Mouse (Mus musculus) intestine, embryonic 14.5 days (tissue): ENCODE data around the gene Bmt2. TPM values are rescaled to one million over a fixed set of nuclear protein-coding genes. Genes with fewer than 3 reads are reported as not detected.

Experiments
- ATAC-seq: fragments of 200-750 bp; cut with Nextera tagmentation; replicated peaks from 2 replicates; pipeline ENCODE4 v1.8.0; 2017; ENCODE audit warnings: low read depth, moderate number of reproducible peaks, moderate TSS enrichment, moderate library complexity; ENCODE audit not compliant: low FRiP score, low TSS enrichment
- DNase-seq: peaks from one replicate; pipeline ENCODE4 v3.0.0-alpha.2; 2018; ENCODE audit warnings: low spot score
- H3K27ac ChIP-seq: fragments of 300-500 bp; sonication (generic); 2 replicates; pipeline ENCODE4 v1.5.1; 2014; ENCODE audit warnings: low read depth, mild to moderate bottlenecking, control low read depth
- H3K27me3 ChIP-seq: fragments of 300-500 bp; sonication (generic); replicated peaks from 2 replicates; pipeline ENCODE4 v1.6.1; 2014; ENCODE audit warnings: low read length, control low read depth; ENCODE audit not compliant: control insufficient read depth, insufficient read depth
- H3K36me3 ChIP-seq: fragments of 300-500 bp; sonication (generic); 2 replicates; pipeline ENCODE4 v1.6.1; 2014; ENCODE audit warnings: low read length, control low read depth; ENCODE audit not compliant: control insufficient read depth, insufficient read depth
- H3K4me1 ChIP-seq: fragments of 300-500 bp; sonication (generic); replicated peaks from 2 replicates; pipeline ENCODE4 v1.6.1; 2014; ENCODE audit warnings: low read length, control low read depth, mixed read lengths; ENCODE audit not compliant: control insufficient read depth, insufficient read depth
- H3K4me2 ChIP-seq: fragments of 300-500 bp; sonication (generic); 2 replicates; pipeline ENCODE4 v1.6.1; 2014; ENCODE audit warnings: low read length
- H3K4me3 ChIP-seq: fragments of 300-500 bp; sonication (generic); 2 replicates; pipeline ENCODE4 v1.5.1; 2014; ENCODE audit warnings: low read depth, low read length, control low read depth, mixed read lengths
- H3K9ac ChIP-seq: fragments of 300-500 bp; sonication (generic); 2 replicates; pipeline ENCODE4 v1.6.1; 2014; ENCODE audit warnings: mild to moderate bottlenecking, low read length
- H3K9me3 ChIP-seq: fragments of 300-500 bp; sonication (generic); 2 replicates; pipeline ENCODE4 v1.6.1; 2016; ENCODE audit warnings: low read length, control low read depth; ENCODE audit not compliant: control insufficient read depth
- WGBS: fragments of 180-500 bp; shearing (Covaris S2); extraction: QIAGEN DNeasy Blood & Tissue Kit; methylation state at CpG from one replicate; pipeline ENCODE4 v1.1.7; 2014; 5-methylcytosine and 5-hydroxymethylcytosine counted together
- polyA plus RNA-seq: library from polyadenylated mRNA; unstranded; fragments of >200 nt; fragmentation: Nextera tagmentation; extraction: Ambion mirVana; gene quantifications from 2 replicates; pipeline ENCODE4 v1.2.1, GENCODE M21; 2014

Bmt2 gene
- polyA plus RNA-seq, 1 experiment from 2014 or later: 18.2 TPM

DNA sequence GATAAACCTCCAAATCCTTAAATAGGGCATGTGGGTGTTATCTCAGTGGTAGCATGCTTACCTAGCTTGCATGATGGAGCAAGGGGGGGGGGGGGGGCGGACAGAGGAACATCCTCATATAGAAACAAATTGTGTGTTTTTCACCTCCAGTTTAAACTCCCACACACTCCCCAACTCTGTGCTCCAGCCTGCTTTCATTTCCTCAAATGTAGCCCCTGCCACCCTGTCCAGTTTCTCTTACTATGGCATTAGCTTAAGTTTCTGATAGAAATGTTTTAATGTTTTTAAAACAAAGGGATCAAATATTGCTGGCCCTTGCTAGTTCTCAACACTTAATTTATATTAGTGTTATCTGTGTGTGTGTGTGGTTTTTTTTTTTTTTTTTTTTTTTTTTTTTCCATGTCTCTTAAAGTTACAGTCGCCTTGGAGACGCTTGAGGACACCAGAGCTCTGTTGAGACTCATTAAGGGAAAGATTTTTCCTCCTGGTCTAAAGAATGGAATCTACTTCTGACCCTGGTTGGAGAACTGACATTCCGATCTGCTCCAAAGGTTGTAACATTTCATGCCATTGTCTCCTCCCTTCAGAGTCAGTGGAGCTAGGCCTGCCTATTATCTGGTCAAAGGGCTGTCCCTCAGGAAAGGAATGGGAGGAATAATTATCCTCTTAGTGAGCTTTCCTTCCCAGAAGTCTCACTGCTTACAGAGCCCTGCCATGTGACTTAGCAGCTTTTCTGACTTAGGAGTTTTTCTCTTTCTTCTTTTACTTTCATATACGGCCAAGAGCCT lies 68.2 kb downstream of the Bmt2 start:
- DNase-seq (no peak), ATAC-seq (no peak)
- H3K4me2 ChIP-seq: no peak overlapping the region
- no peaks in the 10 kb centered on the region for H3K9me3 ChIP-seq
- H3K9ac ChIP-seq: no peak overlapping the region
- no peak overlapping the region for H3K4me3 ChIP-seq
- no peaks in the 10 kb centered on the region for H3K27me3 ChIP-seq
- 72% methylated on average over 5 of the region's 5 CpGs for WGBS
- no peak overlapping the region for H3K27ac ChIP-seq
- peaks cover 3% of the 10 kb centered on the region; the same call in 1 of the 2 replicates for H3K4me1 ChIP-seq
- H3K36me3 ChIP-seq: no peaks in the 10 kb centered on the region

GRCm38 (mm10) chr6:13607621-13608493 lies 69.9 kb downstream of the Bmt2 start, which contains the start of gene Tmem168:
TSS of gene Tmem168 (minus strand) at chr6:13608100.
- ATAC-seq (peak; percentile 98), DNase-seq (peak; percentile 98)
- H3K4me3 ChIP-seq: peak within 1 kb of the TSS; percentile 78

GRCm38 (mm10) chr6:13606921-13607620 lies 70.7 kb downstream of the Bmt2 start:
- Histone ChIP-seq H3K4me1 (peaks cover 3% of the 10 kb centered on the region; the same call in 1 of the 2 replicates), H3K9ac (peak overlapping the region; percentile 91), H3K9me3 (no peaks in the 10 kb centered on the region), H3K27me3 (no peaks in the 10 kb centered on the region), H3K4me2 (peak overlapping the region; percentile 74), H3K4me3 (peak overlapping the region; percentile 78), H3K36me3 (peaks cover 10% of the 10 kb centered on the region), H3K27ac (peak overlapping the region; percentile 97)
- no peak for ATAC-seq
- no peak for DNase-seq
- 12% methylated on average over 15 of the region's 15 CpGs for WGBS

More at GRCm38 (mm10) chr6:13607621-13608493, 69.9 kb downstream of the Bmt2 start, which contains the start of gene Tmem168:
- no peaks in the 10 kb centered on the region for H3K27me3 ChIP-seq
- peaks cover 3% of the 10 kb centered on the region; the same call in 1 of the 2 replicates for H3K4me1 ChIP-seq
- peak within 1 kb of the TSS; percentile 74 for H3K4me2 ChIP-seq
- 2% methylated on average over 69 of the region's 71 CpGs for WGBS
- peak within 1 kb of the TSS; percentile 91 for H3K9ac ChIP-seq
- peak within 1 kb of the TSS; percentile 97 for H3K27ac ChIP-seq
- H3K36me3 ChIP-seq: peaks cover 4% of the 10 kb centered on the region
- H3K9me3 ChIP-seq: no peaks in the 10 kb centered on the region

DNA sequence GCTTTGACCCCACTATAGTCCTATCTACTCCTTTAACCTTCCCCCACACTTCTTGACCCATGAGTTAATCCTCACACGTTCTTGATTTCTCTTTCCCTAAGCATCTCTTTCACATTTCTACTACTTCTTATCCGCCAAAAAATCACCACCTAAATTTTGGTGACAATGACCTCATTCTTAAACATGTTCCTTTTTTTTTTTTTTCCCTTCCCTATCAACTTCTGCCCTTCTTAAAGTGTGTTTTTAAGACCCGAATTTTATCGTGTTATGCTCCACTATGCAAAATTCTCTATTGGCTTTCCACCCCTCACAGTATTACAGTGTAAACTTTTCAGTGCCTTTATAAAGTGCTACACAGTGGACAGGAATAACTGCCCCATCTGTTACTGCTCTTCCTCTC lies 71.4 kb downstream of the Bmt2 start:
- H3K27me3 ChIP-seq: no peaks in the 10 kb centered on the region
- peaks cover 13% of the 10 kb centered on the region for H3K36me3 ChIP-seq
- no peaks in the 10 kb centered on the region for H3K9me3 ChIP-seq
- H3K4me3 ChIP-seq: peak overlapping the region; percentile 78; the same call in 1 of the 2 replicates
- DNase-seq (no peak), ATAC-seq (no peak)
- no peak overlapping the region for H3K9ac ChIP-seq
- H3K4me2 ChIP-seq: peak overlapping the region; percentile 74
- WGBS: 80% methylated on average over 4 of the region's 4 CpGs
- peaks cover 7% of the 10 kb centered on the region; the same call in 1 of the 2 replicates for H3K4me1 ChIP-seq
- no peak overlapping the region for H3K27ac ChIP-seq

- 95% methylated on average over 6 of the region's 6 CpGs for WGBS
- H3K4me3 ChIP-seq: no peak overlapping the region
- H3K9me3 ChIP-seq: no peaks in the 10 kb centered on the region
- H3K36me3 ChIP-seq: peaks cover 13% of the 10 kb centered on the region
- H3K27ac ChIP-seq: no peak overlapping the region
- no peak overlapping the region for H3K4me2 ChIP-seq
- H3K4me1 ChIP-seq: peaks cover 6% of the 10 kb centered on the region; the same call in 1 of the 2 replicates
- H3K9ac ChIP-seq: no peak overlapping the region
- ATAC-seq (no peak), DNase-seq (no peak)
- H3K27me3 ChIP-seq: no peaks in the 10 kb centered on the region
Measured at GRCm38 (mm10) chr6:13603134-13603533, 74.6 kb downstream of the Bmt2 start.

DNA sequence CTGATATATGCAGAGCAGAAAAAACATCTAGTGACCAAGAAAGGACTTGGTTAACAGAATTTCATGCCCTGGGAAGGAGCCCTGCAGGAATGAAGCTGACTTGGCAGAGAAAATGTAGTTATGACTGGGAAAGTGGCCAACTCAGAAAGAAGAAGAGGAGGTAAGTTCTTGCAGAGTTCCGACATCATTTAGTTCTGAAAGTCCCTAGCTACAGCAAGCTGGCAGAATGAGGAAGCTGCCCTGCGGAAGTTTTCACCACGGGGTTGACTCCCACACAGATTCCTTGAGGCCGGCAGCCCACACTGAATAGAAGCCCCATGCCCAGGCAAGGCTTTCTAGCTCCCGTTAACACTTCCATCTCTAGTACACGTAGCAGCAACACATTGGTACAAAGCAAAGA lies 76.2 kb downstream of the Bmt2 start:
- H3K4me3 ChIP-seq: no peak overlapping the region
- H3K9ac ChIP-seq: no peak overlapping the region
- peaks cover 15% of the 10 kb centered on the region for H3K36me3 ChIP-seq
- no peak overlapping the region for H3K27ac ChIP-seq
- H3K4me2 ChIP-seq: no peak overlapping the region; the same call in 1 of the 2 replicates
- peaks cover 6% of the 10 kb centered on the region; the same call in 1 of the 2 replicates for H3K4me1 ChIP-seq
- H3K27me3 ChIP-seq: no peaks in the 10 kb centered on the region
- ATAC-seq: no peak
- no peaks in the 10 kb centered on the region for H3K9me3 ChIP-seq
- 66% methylated on average over 6 of the region's 6 CpGs for WGBS
- DNase-seq: no peak

DNA sequence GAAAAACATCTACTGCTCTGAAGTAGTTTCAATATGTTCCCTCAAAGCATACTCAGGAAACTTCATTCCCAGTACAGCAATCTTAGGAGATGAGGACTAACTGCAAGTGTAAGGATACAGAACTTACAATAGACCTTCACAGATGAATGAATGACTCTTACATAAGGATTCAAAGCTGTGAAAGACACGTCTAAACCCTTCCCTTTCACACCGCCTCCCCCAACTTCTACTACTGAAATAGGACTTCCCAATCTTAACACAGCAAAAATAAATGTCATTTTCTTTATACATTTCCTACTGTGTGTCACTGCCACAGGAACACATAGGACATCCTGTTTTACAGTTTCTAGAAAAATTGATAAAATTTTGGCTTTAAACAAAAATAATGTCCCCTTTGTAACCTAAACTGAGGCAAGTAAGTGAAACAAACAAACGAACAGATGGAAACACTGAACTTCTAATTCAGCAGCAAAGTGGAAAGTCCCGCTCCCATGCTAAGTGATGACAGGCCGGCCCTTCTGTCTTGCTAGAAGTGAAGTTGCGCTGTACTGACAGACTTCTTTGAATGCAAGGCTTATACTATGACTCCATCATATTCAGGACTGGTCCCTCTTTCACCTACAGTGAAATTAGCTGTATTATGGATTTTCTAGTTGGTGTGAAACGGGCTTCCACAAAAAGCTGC lies 79.4 kb downstream of the Bmt2 start:
- no peak overlapping the region for H3K27ac ChIP-seq
- ATAC-seq: no peak
- H3K27me3 ChIP-seq: no peaks in the 10 kb centered on the region
- H3K4me2 ChIP-seq: no peak overlapping the region
- WGBS: 88% methylated on average over 7 of the region's 7 CpGs
- peaks cover 28% of the 10 kb centered on the region for H3K36me3 ChIP-seq
- H3K9ac ChIP-seq: no peak overlapping the region
- no peaks in the 10 kb centered on the region for H3K9me3 ChIP-seq
- peaks cover 6% of the 10 kb centered on the region; the same call in 1 of the 2 replicates for H3K4me1 ChIP-seq
- no peak overlapping the region for H3K4me3 ChIP-seq
- DNase-seq: no peak
